In genomic region chr9:67424110-67424509, GRCm38 (mm10) we compare ENCODE assay signal across 13 mouse cellular contexts.
DNase-seq lines count a peak whose midpoint lies in the region; ATAC-seq lines count a peak whose summit lies in the region.
"Had no signal": no experiment of that assay in that cellular context is flagged by ENCODE, and none has a peak within 500 bp of the region (broad histone marks: within the 10 kb centered on the region; RNA-seq: fewer than 3 reads in every experiment).

No protein-coding gene starts in this region.

- H3K9me3 ChIP-seq in hindbrain, embryonic 10.5 days, result no peaks in the 10 kb centered on the region
- no peaks in the 10 kb centered on the region for H3K9me3 ChIP-seq in hindbrain, embryonic 16.5 days (ENCODE audit: control insufficient read depth, low read length)
- no peaks in the 10 kb centered on the region for H3K9me3 ChIP-seq in forebrain, embryonic 11.5 days (ENCODE audit: control insufficient read depth, low read length)
- H3K9me3 ChIP-seq: forebrain, embryonic 13.5 days; midbrain, embryonic 15.5 days had no signal

- no peak overlapping the region for H3K9ac ChIP-seq in hindbrain, embryonic 16.5 days (ENCODE audit: low read depth, low read length)
- H3K9ac ChIP-seq in forebrain, embryonic 11.5 days (ENCODE audit: low read length), result no peak overlapping the region
- H3K9ac ChIP-seq: forebrain, embryonic 13.5 days; midbrain, embryonic 15.5 days had no signal

- H3K4me1 ChIP-seq in hindbrain, embryonic 10.5 days (replicated peaks), result no peaks in the 10 kb centered on the region
- H3K4me1 ChIP-seq in hindbrain, embryonic 16.5 days (ENCODE audit: control insufficient read depth, insufficient read depth, low read depth, low read length), result peaks cover 8% of the 10 kb centered on the region
- H3K4me1 ChIP-seq in forebrain, embryonic 11.5 days (replicated peaks; ENCODE audit: control insufficient read depth, insufficient read depth, low read length), result no peaks in the 10 kb centered on the region
- H3K4me1 ChIP-seq: midbrain, embryonic 15.5 days had no signal

- no peak overlapping the region for H3K4me2 ChIP-seq in hindbrain, embryonic 16.5 days (ENCODE audit: low read length)
- H3K4me2 ChIP-seq in forebrain, embryonic 11.5 days (ENCODE audit: low read depth, low read length, severe bottlenecking), result no peak overlapping the region
- H3K4me2 ChIP-seq: forebrain, embryonic 13.5 days; midbrain, embryonic 15.5 days had no signal

- H3K27me3 ChIP-seq in hindbrain, embryonic 10.5 days (ENCODE audit: insufficient read depth, poor library complexity, severe bottlenecking), result no peaks in the 10 kb centered on the region
- H3K27me3 ChIP-seq in hindbrain, embryonic 16.5 days (replicated peaks; ENCODE audit: control insufficient read depth, insufficient read depth, low read length), result no peaks in the 10 kb centered on the region
- no peaks in the 10 kb centered on the region for H3K27me3 ChIP-seq in forebrain, embryonic 11.5 days (ENCODE audit: control insufficient read depth, insufficient read depth, low read length)
- H3K27me3 ChIP-seq: forebrain, embryonic 13.5 days; midbrain, embryonic 15.5 days had no signal

- no peaks in the 10 kb centered on the region for H3K36me3 ChIP-seq in hindbrain, embryonic 10.5 days
- no peaks in the 10 kb centered on the region for H3K36me3 ChIP-seq in hindbrain, embryonic 16.5 days (ENCODE audit: control insufficient read depth, insufficient read depth, low read length)
- H3K36me3 ChIP-seq in forebrain, embryonic 11.5 days (ENCODE audit: control insufficient read depth, insufficient read depth, low read length), result no peaks in the 10 kb centered on the region
- H3K36me3 ChIP-seq: midbrain, embryonic 15.5 days had no signal

- 67% methylated on average over 7 of the region's 7 CpGs for WGBS in hindbrain, embryonic 10.5 days
- WGBS in hindbrain, embryonic 16.5 days, result 70% methylated on average over 7 of the region's 7 CpGs
- 72% methylated on average over 7 of the region's 7 CpGs for WGBS in forebrain, embryonic 11.5 days

- no peak overlapping the region for H3K27ac ChIP-seq in hindbrain, embryonic 10.5 days
- no peak overlapping the region for H3K27ac ChIP-seq in hindbrain, embryonic 16.5 days (ENCODE audit: low read depth, low read length)
- H3K27ac ChIP-seq in forebrain, embryonic 11.5 days (ENCODE audit: low read depth, low read length), result no peak overlapping the region
- H3K27ac ChIP-seq: forebrain, embryonic 13.5 days; midbrain, embryonic 15.5 days had no signal

- ATAC-seq in hindbrain, embryonic 16.5 days, result no peak
- ATAC-seq in frontal cortex, adult (ENCODE audit: low TSS enrichment), result no peak
- ATAC-seq in forebrain, embryonic 11.5 days (replicated peaks; ENCODE audit: low FRiP score), result no peak
- ATAC-seq: forebrain, embryonic 13.5 days; midbrain, embryonic 15.5 days had no signal

- DNase-seq in hindbrain, embryonic 10.5 days (ENCODE audit: low spot score), result peak; percentile 38
- DNase-seq in 3T3-L1 (ENCODE audit: low read depth, low spot score) (peak; percentile 6), R1 (ENCODE audit: low read depth, low spot score) (peak; percentile 50)
- peak; percentile 20 for DNase-seq in forelimb bud, embryonic 11.5 days (ENCODE audit: low read depth, low spot score)
- DNase-seq in layer of hippocampus, adult 9-10 months (ENCODE audit: low spot score), result no peak
- no peak for DNase-seq in forebrain, embryonic 11.5 days (ENCODE audit: low spot score)
- DNase-seq: cerebellum, postnatal 25 days; gastrocnemius, postnatal 25 days; lung, adult 2 months had no signal

- no peak overlapping the region for H3K4me3 ChIP-seq in hindbrain, embryonic 10.5 days
- H3K4me3 ChIP-seq in hindbrain, embryonic 16.5 days (ENCODE audit: low read length), result no peak overlapping the region
- H3K4me3 ChIP-seq in forebrain, embryonic 11.5 days (ENCODE audit: low read depth, low read length), result no peak overlapping the region
- H3K4me3 ChIP-seq: forebrain, embryonic 13.5 days; midbrain, embryonic 15.5 days had no signal

Comparison
In these comparisons a context has a peak if more than half of its experiments do, and no peak if none do; other contexts are left out.
1. DNase-seq: peak in hindbrain, embryonic 10.5 days (single experiment), 3T3-L1 (single experiment), R1 (single experiment) and forelimb bud, embryonic 11.5 days (single experiment); none in layer of hippocampus, adult 9-10 months (single experiment) and forebrain, embryonic 11.5 days (single experiment).